Mouse (Mus musculus) heart, postnatal 0 days (tissue): ENCODE measurements at regions not wholly inside any gene's neighbourhood (a gene's known extent, or its start where the extent isn't known, plus 50 kb on each side); places are given as distances from the start of the nearest gene placed in this dataset.

Experiments used
- ATAC-seq: fragments of 200-750 bp; cut with Nextera tagmentation; 2 replicates; pipeline ENCODE4 v1.8.0; 2017; ENCODE audit warnings: low read depth, moderate number of reproducible peaks, moderate library complexity; ENCODE audit not compliant: insufficient read depth
- DNase-seq: peaks from one replicate; pipeline ENCODE4 v3.0.0-alpha.2; 2016; ENCODE audit warnings: low spot score
- H3K27ac ChIP-seq: fragments of 300-500 bp; sonication (generic); 2 replicates; pipeline ENCODE4 v1.5.1; 2014; ENCODE audit warnings: low read depth, mild to moderate bottlenecking
- H3K27me3 ChIP-seq: fragments of 300-500 bp; sonication (generic); 2 replicates; pipeline ENCODE4 v1.6.1; 2014; ENCODE audit warnings: low read length, mixed read lengths; ENCODE audit not compliant: control insufficient read depth, insufficient read depth
- H3K36me3 ChIP-seq: fragments of 300-500 bp; sonication (generic); replicated peaks from 2 replicates; pipeline ENCODE4 v1.6.1; 2014; ENCODE audit warnings: low read length, mixed read lengths; ENCODE audit not compliant: control insufficient read depth, insufficient read depth
- H3K4me1 ChIP-seq: fragments of 300-500 bp; sonication (generic); 2 replicates; pipeline ENCODE4 v1.6.1; 2014; ENCODE audit warnings: antibody characterized with exemption; ENCODE audit not compliant: control insufficient read depth, insufficient read depth
- H3K4me2 ChIP-seq: fragments of 300-500 bp; sonication (generic); 2 replicates; pipeline ENCODE4 v1.6.1; 2014; ENCODE audit warnings: low read depth, mild to moderate bottlenecking, low read length, moderate library complexity
- H3K4me3 ChIP-seq: fragments of 300-500 bp; sonication (generic); 2 replicates; pipeline ENCODE4 v1.5.1; 2014; ENCODE audit warnings: low read depth, low read length
- H3K9ac ChIP-seq: fragments of 300-500 bp; sonication (generic); replicated peaks from 2 replicates; pipeline ENCODE4 v1.6.1; 2014; ENCODE audit warnings: low read depth, low read length, mixed read lengths
- H3K9me3 ChIP-seq: fragments of 300-500 bp; sonication (generic); replicated peaks from 2 replicates; pipeline ENCODE4 v1.6.1; 2016; ENCODE audit warnings: low read length; ENCODE audit not compliant: control insufficient read depth
- CTCF ChIP-seq: IDR thresholded peaks from 2 replicates; pipeline ENCODE4 v1.5.1; 2016; ENCODE audit warnings: antibody characterized with exemption, control low read depth, low read depth
- EP300 ChIP-seq: IDR thresholded peaks from 2 replicates; pipeline ENCODE4 v1.6.1; 2016; ENCODE audit warnings: antibody characterized with exemption, low read depth
- WGBS: fragments of 180-500 bp; shearing (Covaris S2); extraction: QIAGEN DNeasy Blood & Tissue Kit; methylation state at CpG from one replicate; pipeline ENCODE4 v1.1.7; 2014; 5-methylcytosine and 5-hydroxymethylcytosine counted together

- no peak overlapping the region for H3K4me3 ChIP-seq
- no peak for DNase-seq
- H3K9ac ChIP-seq, result no peak overlapping the region
- no peaks in the 10 kb centered on the region for H3K4me1 ChIP-seq
- H3K36me3 ChIP-seq, result no peaks in the 10 kb centered on the region
- H3K27ac ChIP-seq, result no peak overlapping the region
- no peaks in the 10 kb centered on the region for H3K27me3 ChIP-seq
- H3K9me3 ChIP-seq, result peaks cover 12% of the 10 kb centered on the region
- no peak overlapping the region for H3K4me2 ChIP-seq
- WGBS, result 54% methylated on average over 8 of the region's 8 CpGs
- TF ChIP-seq CTCF (no peak), EP300 (no peak)
- no peak for ATAC-seq
Observed at GRCm38 (mm10) chr1:88946374-88946773, 123.8 kb upstream of the Sh3bp4 start.

GRCm38 (mm10) chr1:88949911-88950310 lies 120.3 kb upstream of the Sh3bp4 start:
- H3K36me3 ChIP-seq, result no peaks in the 10 kb centered on the region
- TF ChIP-seq EP300 (no peak), CTCF (no peak)
- H3K9ac ChIP-seq, result no peak overlapping the region
- no peak overlapping the region for H3K4me2 ChIP-seq
- H3K4me3 ChIP-seq, result no peak overlapping the region
- H3K27me3 ChIP-seq, result no peaks in the 10 kb centered on the region
- H3K9me3 ChIP-seq, result peaks cover 12% of the 10 kb centered on the region
- no peak overlapping the region for H3K27ac ChIP-seq
- no peak for ATAC-seq
- WGBS, result 76% methylated on average over 1 of the region's 1 CpGs
- DNase-seq, result no peak
- H3K4me1 ChIP-seq, result no peaks in the 10 kb centered on the region

GRCm38 (mm10) chr1:88953516-88953915 lies 116.7 kb upstream of the Sh3bp4 start:
- Histone ChIP-seq H3K4me3 (no peak overlapping the region), H3K4me1 (no peaks in the 10 kb centered on the region), H3K9ac (no peak overlapping the region), H3K27me3 (no peaks in the 10 kb centered on the region), H3K9me3 (peaks cover 6% of the 10 kb centered on the region), H3K36me3 (no peaks in the 10 kb centered on the region), H3K27ac (no peak overlapping the region), H3K4me2 (no peak overlapping the region)
- no peak for ATAC-seq
- no peak for DNase-seq
- TF ChIP-seq CTCF (no peak), EP300 (no peak)
- WGBS, result 52% methylated on average over 4 of the region's 4 CpGs

- Histone ChIP-seq H3K27me3 (no peaks in the 10 kb centered on the region), H3K4me2 (no peak overlapping the region), H3K4me3 (no peak overlapping the region), H3K9ac (no peak overlapping the region), H3K9me3 (no peaks in the 10 kb centered on the region), H3K4me1 (no peaks in the 10 kb centered on the region), H3K27ac (no peak overlapping the region), H3K36me3 (no peaks in the 10 kb centered on the region)
- DNase-seq, result no peak
- ATAC-seq, result no peak
- 80% methylated on average over 5 of the region's 5 CpGs for WGBS
- TF ChIP-seq CTCF (no peak), EP300 (no peak)
Observed at GRCm38 (mm10) chr1:88954784-88955183, 115.4 kb upstream of the Sh3bp4 start.

- Histone ChIP-seq H3K27ac (no peak overlapping the region), H3K36me3 (no peaks in the 10 kb centered on the region), H3K4me3 (no peak overlapping the region), H3K9me3 (no peaks in the 10 kb centered on the region), H3K4me1 (no peaks in the 10 kb centered on the region), H3K27me3 (no peaks in the 10 kb centered on the region), H3K4me2 (no peak overlapping the region), H3K9ac (no peak overlapping the region)
- ATAC-seq (no peak), DNase-seq (no peak)
- TF ChIP-seq CTCF (no peak), EP300 (no peak)
- WGBS, result 61% methylated on average over 5 of the region's 5 CpGs
Observed at GRCm38 (mm10) chr1:88957061-88957460, 113.2 kb upstream of the Sh3bp4 start.

GRCm38 (mm10) chr1:88959715-88960114 lies 110.5 kb upstream of the Sh3bp4 start:
- ATAC-seq (no peak), DNase-seq (no peak)
- TF ChIP-seq CTCF (no peak), EP300 (no peak)
- Histone ChIP-seq H3K27me3 (no peaks in the 10 kb centered on the region), H3K27ac (no peak overlapping the region), H3K4me3 (no peak overlapping the region), H3K4me1 (no peaks in the 10 kb centered on the region), H3K36me3 (no peaks in the 10 kb centered on the region), H3K4me2 (no peak overlapping the region), H3K9me3 (no peaks in the 10 kb centered on the region; the same call in 1 of the 2 replicates), H3K9ac (no peak overlapping the region)
- 41% methylated on average over 4 of the region's 4 CpGs for WGBS
